Mouse (Mus musculus) liver, embryonic 14.5 days (tissue): ENCODE measurements around the gene Wdtc1.

Experiments used
- CTCF ChIP-seq: IDR thresholded peaks from 2 replicates; pipeline ENCODE4 v1.5.1; 2016; ENCODE audit warnings: antibody characterized with exemption, low read depth, control low read depth
- EP300 ChIP-seq: IDR thresholded peaks from 2 replicates; pipeline ENCODE4 v1.6.1; 2016; ENCODE audit warnings: antibody characterized with exemption, low read depth

- TF ChIP-seq CTCF (no peak), EP300 (no peak)
Observed at GRCm38 (mm10) chr4:133397299-133397698, 44.0 kb upstream of the Wdtc1 start.
